Mouse (Mus musculus): ENCODE measurements around the gene Efna2.

DNA sequence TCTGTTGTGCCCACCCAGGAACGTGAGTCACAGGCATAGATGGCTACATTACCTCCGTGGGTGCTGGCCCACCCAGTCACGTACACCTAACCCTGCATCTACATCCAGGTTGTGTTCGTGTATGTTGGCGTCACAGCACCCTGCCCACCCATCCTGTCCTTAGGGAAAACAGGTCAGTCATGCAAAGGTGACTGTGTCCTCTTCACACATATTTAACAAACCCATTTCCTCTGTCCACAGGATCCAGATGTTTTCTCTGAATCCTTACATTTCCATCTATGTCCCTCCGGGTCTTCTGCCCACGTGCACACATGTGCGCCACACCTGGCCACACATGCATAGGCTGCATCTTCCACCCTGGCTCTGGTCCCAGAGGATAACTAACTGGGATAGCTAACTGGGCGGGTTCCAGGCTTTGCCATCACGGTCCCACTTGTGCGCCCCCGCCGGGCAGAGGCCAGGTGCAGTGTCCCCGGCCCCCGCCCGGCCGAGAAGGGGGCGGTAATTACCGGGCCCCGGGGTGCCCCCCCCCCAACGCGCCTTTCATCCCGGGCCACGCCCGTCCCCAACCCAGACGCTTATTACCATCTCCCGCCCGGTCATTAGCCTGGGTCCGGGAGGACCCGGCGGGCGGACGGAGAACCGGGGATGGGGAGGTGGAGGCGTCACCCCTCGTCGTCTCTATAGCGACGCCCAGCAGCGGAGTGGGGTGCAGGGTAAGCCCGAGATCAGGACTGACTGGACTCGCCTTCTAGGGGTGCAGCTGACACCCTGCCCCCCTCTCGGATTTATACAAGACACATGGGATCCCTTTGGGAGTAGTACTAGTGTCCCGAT lies 14.9 kb upstream of the Efna2 start:
- no peak for TF ChIP-seq POLR2A (IDR thresholded peaks at IDR 0.05; ENCODE audit: borderline replicate concordance, extremely low read depth, insufficient read depth, insufficient read length, poor library complexity, severe bottlenecking)
- TF ChIP-seq CTCF (IDR thresholded peaks at IDR 0.05; ENCODE audit: borderline replicate concordance, extremely low read depth, insufficient read depth, insufficient read length) = no peak
